Mouse (Mus musculus): Measurements from ENCODE around the gene Olfr1392. TPM values are rescaled to one million over a fixed set of nuclear protein-coding genes. Genes with fewer than 3 reads are reported as not detected.

The Olfr1392 gene
- polyA plus RNA-seq, 1 experiment from 2014 or later, result 0.06 TPM

GRCm38 (mm10) chr11:49334888-49335287, 49.8 kb downstream of the Olfr1392 start, which contains the start of gene Olfr1390:
Gene Olfr1390 (plus strand): TSS chr11:49335188.
- no peaks in the 10 kb centered on the region for H3K4me1 ChIP-seq
- no peak for ATAC-seq (ENCODE audit: low FRiP score, low read depth)
- no peaks in the 10 kb centered on the region for H3K36me3 ChIP-seq
- H3K4me3 ChIP-seq, result no peak within 1 kb of the TSS
- H3K27me3 ChIP-seq, result no peaks in the 10 kb centered on the region
- H3K9ac ChIP-seq (replicated peaks), result no peak within 1 kb of the TSS
- no peaks in the 10 kb centered on the region for H3K9me3 ChIP-seq
- no peak within 1 kb of the TSS for H3K27ac ChIP-seq (replicated peaks)
- WGBS, result 78% methylated on average over 1 of the region's 1 CpGs
- no peak within 1 kb of the TSS for H3K4me2 ChIP-seq (replicated peaks)

- H3K36me3 ChIP-seq, result no peaks in the 10 kb centered on the region
- no peak for ATAC-seq (ENCODE audit: low FRiP score, low read depth)
- no peak overlapping the region for H3K9ac ChIP-seq (replicated peaks)
- H3K4me1 ChIP-seq, result no peaks in the 10 kb centered on the region
- H3K27me3 ChIP-seq, result no peaks in the 10 kb centered on the region
- H3K4me3 ChIP-seq, result no peak overlapping the region
- H3K4me2 ChIP-seq (replicated peaks), result no peak overlapping the region
- H3K27ac ChIP-seq (replicated peaks), result no peak overlapping the region
- no peaks in the 10 kb centered on the region for H3K9me3 ChIP-seq
- 74% methylated on average over 4 of the region's 4 CpGs for WGBS
Measured at GRCm38 (mm10) chr11:49337150-49337832, 52.2 kb downstream of the Olfr1392 start.

Other genes with a start within 250 kb of the Olfr1392 start
- 0.30 and 0.51 TPM in 2 replicates for gene 9930111J21Rik2, start 234.0 kb upstream of the Olfr1392 start, polyA plus RNA-seq (2016; fragmentation: Nextera tagmentation; extraction: Ambion mirVana)
- gene Tgtp2, start 221.1 kb upstream of the Olfr1392 start, polyA plus RNA-seq (2016; fragmentation: Nextera tagmentation; extraction: Ambion mirVana), result 0.06 TPM in 1 of 2 replicates, not detected in the other
- 0.26 and 0.27 TPM in 2 replicates for gene Ifi47, start 208.7 kb upstream of the Olfr1392 start, polyA plus RNA-seq (2016; fragmentation: Nextera tagmentation; extraction: Ambion mirVana)
- gene Olfr1396, start 170.4 kb upstream of the Olfr1392 start, polyA plus RNA-seq (2016; fragmentation: Nextera tagmentation; extraction: Ambion mirVana), result not detected in 2 replicates
- not detected in 2 replicates for gene Olfr1395, start 143.0 kb upstream of the Olfr1392 start, polyA plus RNA-seq (2016; fragmentation: Nextera tagmentation; extraction: Ambion mirVana)
- gene Olfr1394, start 130.9 kb upstream of the Olfr1392 start, polyA plus RNA-seq (2016; fragmentation: Nextera tagmentation; extraction: Ambion mirVana), result not detected in 2 replicates
- gene Btnl9, start 98.1 kb upstream of the Olfr1392 start, polyA plus RNA-seq (2016; fragmentation: Nextera tagmentation; extraction: Ambion mirVana), result 0.04 TPM in 1 of 2 replicates, not detected in the other
- gene Zfp62, start 82.0 kb upstream of the Olfr1392 start, polyA plus RNA-seq (2016; fragmentation: Nextera tagmentation; extraction: Ambion mirVana), result 60.8 and 63.3 TPM in 2 replicates
- gene Mgat1, start 41.1 kb upstream of the Olfr1392 start, polyA plus RNA-seq (2016; fragmentation: Nextera tagmentation; extraction: Ambion mirVana), result 33.5 and 39.0 TPM in 2 replicates
- gene Olfr1393, start 7.0 kb upstream of the Olfr1392 start, polyA plus RNA-seq (2016; fragmentation: Nextera tagmentation; extraction: Ambion mirVana), result 0.06 TPM in 1 of 2 replicates, not detected in the other
- not detected in 2 replicates for gene Olfr10, start 19.5 kb downstream of the Olfr1392 start, polyA plus RNA-seq (2016; fragmentation: Nextera tagmentation; extraction: Ambion mirVana)
- not detected in 2 replicates for gene Olfr1391, start 37.5 kb downstream of the Olfr1392 start, polyA plus RNA-seq (2016; fragmentation: Nextera tagmentation; extraction: Ambion mirVana)
- not detected in 2 replicates for gene Olfr1390, start 49.9 kb downstream of the Olfr1392 start, polyA plus RNA-seq (2016; fragmentation: Nextera tagmentation; extraction: Ambion mirVana)
- not detected in 2 replicates for gene Olfr1389, start 137.8 kb downstream of the Olfr1392 start, polyA plus RNA-seq (2016; fragmentation: Nextera tagmentation; extraction: Ambion mirVana)
- 0.07 TPM in 1 of 2 replicates, not detected in the other for gene Olfr1388, start 151.3 kb downstream of the Olfr1392 start, polyA plus RNA-seq (2016; fragmentation: Nextera tagmentation; extraction: Ambion mirVana)
- gene Olfr1387, start 170.1 kb downstream of the Olfr1392 start, polyA plus RNA-seq (2016; fragmentation: Nextera tagmentation; extraction: Ambion mirVana), result not detected in 2 replicates
- not detected in 2 replicates for gene Olfr1386, start 179.8 kb downstream of the Olfr1392 start, polyA plus RNA-seq (2016; fragmentation: Nextera tagmentation; extraction: Ambion mirVana)
- not detected in 2 replicates for gene Olfr1385, start 203.8 kb downstream of the Olfr1392 start, polyA plus RNA-seq (2016; fragmentation: Nextera tagmentation; extraction: Ambion mirVana)
- not detected in 2 replicates for gene Olfr1384, start 221.4 kb downstream of the Olfr1392 start, polyA plus RNA-seq (2016; fragmentation: Nextera tagmentation; extraction: Ambion mirVana)
- not detected in 2 replicates for gene Olfr1383, start 234.4 kb downstream of the Olfr1392 start, polyA plus RNA-seq (2016; fragmentation: Nextera tagmentation; extraction: Ambion mirVana)
- gene Olfr1382, start 243.0 kb downstream of the Olfr1392 start, polyA plus RNA-seq (2016; fragmentation: Nextera tagmentation; extraction: Ambion mirVana), result not detected in 2 replicates